Mouse (Mus musculus) R1 (cell line): ENCODE data around the gene Cbx7.
"Not testable (repeated sequence)": the region's sequence is repeated elsewhere in the genome, so short reads cannot be mapped to it uniquely, and the experiment has no call there.

Experiments used
- DNase-seq: peaks from one replicate; pipeline ENCODE4 v3.0.0-alpha.2; 2018; ENCODE audit warnings: low read depth, low spot score

Cbx7 gene

GRCm38 (mm10) chr15:79927637-79928122 lies 43.2 kb downstream of the Cbx7 start:
- DNase-seq, result peak; percentile 95

DNA sequence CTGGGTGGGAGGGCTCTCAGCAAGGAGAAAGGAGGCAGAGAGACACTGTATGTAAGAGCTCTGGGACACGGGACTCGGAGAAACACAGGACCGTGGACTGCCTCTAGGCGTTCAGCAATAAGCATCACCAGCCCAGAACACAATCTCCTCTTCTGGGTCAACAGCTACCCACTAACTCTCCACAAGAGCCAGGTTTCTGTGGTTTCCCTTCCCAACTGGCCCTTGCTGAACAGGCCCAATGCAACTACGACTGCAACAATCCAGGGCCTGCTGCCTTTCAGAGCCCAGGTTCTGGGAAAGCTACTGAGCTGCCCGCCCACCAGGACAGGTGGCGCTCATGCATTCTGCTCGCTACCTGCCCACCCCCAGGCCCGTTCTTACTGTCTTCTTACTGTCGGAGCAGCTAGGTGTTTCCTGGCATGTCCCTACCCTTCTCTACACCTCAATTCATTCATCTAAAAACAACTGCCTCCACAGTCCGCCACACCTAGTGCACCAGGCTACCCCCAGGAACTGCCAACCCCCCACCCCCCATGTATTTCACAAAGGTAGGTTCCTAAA lies 44.0 kb downstream of the Cbx7 start:
- peak; percentile 33 for DNase-seq

GRCm38 (mm10) chr15:79919787-79920186 lies 51.1 kb downstream of the Cbx7 start:
- no peak for DNase-seq

DNA sequence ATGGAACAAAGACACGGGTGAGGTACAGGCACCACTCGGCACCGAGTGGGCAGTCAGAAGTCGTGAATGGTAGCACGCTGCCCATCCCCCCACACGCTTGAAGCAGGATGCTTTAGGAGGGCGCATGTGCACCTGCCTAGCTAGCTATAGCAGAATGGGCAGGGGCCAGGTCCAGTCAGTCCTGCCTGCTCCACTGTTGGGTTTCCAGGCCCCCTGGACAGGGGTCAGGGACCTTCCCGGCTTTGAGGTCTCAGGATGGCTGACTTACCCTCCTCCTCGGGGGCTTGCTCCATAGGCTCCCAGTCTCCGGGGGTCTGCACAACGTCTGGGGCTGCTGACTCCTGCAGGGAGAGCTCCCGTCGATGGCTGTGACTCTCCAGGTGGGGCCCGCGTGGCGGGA lies 52.4 kb downstream of the Cbx7 start:
- DNase-seq, result no peak

GRCm38 (mm10) chr15:79917111-79917720 lies 53.7 kb downstream of the Cbx7 start:
- no peak for DNase-seq

GRCm38 (mm10) chr15:79916150-79916549 lies 54.8 kb downstream of the Cbx7 start:
- no peak for DNase-seq

GRCm38 (mm10) chr15:79914357-79914756 lies 56.6 kb downstream of the Cbx7 start:
- DNase-seq, result peak; percentile 62

DNA sequence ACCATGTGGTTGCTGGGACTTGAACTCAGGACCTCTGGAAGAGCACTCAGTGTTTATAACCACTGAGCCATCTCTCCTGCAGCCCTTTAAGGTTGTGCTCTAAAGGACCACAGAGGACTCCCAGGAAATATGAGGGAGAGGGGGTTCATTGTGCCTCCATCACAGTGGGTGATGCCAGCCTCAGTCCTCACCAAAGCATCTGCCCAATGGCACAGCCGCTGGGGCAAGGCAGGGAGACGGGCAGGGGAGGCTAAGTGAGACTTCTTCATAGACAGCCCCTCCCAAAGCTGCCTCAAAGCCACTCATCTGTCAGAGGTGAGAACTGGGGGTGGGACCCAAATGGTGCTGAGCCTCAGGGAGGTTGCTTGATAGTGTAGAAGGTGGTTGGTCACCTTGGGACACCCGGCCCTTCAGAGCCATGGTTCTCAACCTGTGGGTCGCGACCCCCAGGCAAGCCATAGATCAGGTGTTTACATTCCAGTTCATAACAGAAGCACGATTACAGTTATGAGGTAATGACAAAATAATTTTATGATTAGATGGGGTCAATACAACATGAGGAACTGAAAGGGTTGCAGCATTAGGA lies 57.1 kb downstream of the Cbx7 start:
- peak; percentile 65 for DNase-seq

DNA sequence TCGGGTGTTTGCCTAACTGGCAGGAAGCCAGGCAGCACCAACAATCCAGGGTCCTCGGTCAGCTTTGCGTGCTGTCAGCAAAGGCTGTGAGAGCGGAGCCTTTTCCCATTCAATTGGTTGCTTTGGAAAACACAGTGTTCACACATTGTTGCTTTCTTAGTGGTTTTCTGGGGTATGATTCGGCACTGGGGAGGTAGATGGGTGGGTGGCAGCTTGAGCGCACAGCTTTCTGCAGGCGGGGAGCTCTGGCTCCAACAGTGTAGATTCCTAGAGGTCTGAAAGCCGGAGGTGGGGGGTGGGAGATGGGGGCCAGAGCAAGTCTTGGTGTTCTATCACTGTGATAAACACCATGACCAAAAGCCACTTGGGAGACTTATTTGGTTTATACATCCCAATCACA lies 59.6 kb downstream of the Cbx7 start:
- DNase-seq, result no peak

DNA sequence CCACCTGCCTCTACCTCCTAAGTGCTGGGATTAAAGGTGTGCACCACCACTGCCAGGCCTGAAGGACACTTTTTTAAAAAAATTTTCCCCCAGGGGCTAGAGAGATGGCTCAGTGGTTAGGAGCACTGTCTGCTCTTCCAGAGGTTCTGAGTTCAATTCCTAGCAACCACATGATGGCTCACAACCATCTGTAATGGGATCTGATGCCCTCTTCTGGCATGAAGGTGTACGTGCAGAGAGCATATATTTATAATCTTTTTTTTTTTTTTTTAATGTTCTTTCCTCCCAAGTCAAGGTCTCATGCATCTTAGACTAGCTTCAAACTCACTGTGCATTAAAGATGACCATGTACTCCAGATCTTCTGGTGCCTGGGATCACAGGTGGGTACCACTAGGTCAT lies 60.1 kb downstream of the Cbx7 start:
- not testable (repeated sequence) for DNase-seq

GRCm38 (mm10) chr15:79909006-79909405 lies 61.9 kb downstream of the Cbx7 start:
- DNase-seq, result peak; percentile 65

DNA sequence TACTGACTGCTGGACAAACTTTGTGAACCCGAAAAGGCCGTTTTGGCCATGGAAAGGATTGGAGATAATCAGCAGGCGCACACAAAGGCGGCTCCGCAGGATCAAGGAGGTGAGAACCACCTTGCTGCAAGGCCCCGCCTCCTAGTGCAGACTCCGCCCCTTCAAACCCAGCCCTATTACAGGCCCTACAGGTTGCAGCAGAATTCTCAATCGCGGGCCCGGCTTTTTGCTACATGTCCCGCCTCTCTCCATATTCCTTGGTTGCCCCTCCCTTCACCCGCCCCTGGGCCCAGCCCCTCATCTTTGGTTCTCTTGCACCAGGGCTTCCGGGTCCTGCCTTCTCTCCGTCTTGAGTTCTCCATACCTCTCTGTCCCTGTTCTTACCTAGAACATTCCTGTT lies 64.1 kb downstream of the Cbx7 start:
- DNase-seq, result peak; percentile 98

DNA sequence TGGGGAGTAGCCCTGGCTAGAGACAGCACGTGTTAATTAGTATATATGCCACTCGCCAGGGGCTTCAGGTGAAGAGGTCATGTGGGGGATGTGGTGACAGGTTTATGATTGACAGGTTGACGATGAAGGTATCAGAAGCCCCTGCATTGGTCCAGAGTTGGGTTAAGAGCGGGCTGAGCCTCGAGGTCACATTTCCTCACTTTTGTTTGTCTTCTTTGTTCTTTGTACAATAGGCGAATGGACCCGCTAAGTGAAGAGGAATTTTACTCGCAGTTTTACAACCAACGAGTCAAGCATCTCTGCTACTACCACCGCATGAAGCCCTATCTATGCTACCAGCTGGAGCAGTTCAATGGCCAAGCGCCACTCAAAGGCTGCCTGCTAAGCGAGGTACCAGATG lies 65.7 kb downstream of the Cbx7 start:
- peak; percentile 96 for DNase-seq

- peak; percentile 93 for DNase-seq
Observed at GRCm38 (mm10) chr15:79904678-79905077, 66.2 kb downstream of the Cbx7 start.

DNA sequence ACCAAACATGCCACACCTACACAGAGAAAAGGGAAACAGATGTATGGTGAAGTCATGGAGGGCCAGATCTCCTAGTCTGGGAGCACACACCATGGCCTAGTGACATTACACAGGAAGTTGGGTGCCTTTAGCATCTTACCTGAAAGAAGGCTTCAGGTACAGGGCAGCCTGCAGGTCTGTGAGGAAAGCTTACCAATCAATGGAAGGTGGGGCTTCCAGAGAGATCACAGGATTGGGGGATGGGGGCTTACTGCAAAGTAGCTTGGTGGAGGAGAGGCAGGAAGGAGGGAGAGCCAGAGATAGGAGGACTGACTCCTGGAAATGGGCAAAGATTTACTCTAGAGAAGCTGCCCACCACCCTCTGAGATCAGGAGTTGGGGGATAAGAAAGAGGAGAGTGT lies 67.0 kb downstream of the Cbx7 start:
- peak; percentile 71 for DNase-seq

DNA sequence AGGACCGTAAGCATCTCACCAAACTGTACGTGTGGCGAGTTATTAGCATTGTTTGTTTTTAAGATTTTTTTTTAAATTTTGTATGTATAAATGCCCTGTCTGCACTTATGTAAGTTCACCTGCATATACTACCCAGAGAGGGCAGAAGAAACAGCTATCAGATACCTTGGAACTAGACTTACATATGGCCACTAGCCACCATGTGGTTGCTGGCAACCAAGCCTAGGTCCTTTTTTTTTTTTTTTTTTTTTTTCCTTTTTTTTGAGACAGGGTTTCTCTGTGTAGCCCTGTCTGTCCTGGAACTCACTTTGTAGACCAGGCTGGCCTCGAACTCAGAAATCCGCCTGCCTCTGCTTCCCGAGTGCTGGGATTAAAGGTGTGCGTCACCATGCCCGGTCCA lies 67.8 kb downstream of the Cbx7 start:
- not testable (repeated sequence) for DNase-seq

DNA sequence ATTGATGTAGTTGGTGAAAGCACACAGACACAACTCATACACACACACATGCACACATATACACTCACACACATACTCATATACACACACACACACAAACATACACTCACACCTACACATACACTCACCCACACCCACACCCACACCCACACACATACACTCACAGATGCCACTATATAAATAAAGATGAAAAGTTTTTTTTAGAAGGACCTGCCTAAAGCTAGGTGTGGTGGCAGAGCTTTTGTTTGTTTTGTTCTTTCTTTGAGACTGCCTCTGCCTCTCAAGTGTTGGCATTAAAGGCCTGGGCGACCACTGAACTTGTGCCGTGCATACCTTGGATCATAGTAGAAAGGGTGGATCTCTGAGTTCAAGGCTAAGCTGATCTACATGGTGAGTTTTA lies 69.5 kb downstream of the Cbx7 start:
- no peak for DNase-seq

DNA sequence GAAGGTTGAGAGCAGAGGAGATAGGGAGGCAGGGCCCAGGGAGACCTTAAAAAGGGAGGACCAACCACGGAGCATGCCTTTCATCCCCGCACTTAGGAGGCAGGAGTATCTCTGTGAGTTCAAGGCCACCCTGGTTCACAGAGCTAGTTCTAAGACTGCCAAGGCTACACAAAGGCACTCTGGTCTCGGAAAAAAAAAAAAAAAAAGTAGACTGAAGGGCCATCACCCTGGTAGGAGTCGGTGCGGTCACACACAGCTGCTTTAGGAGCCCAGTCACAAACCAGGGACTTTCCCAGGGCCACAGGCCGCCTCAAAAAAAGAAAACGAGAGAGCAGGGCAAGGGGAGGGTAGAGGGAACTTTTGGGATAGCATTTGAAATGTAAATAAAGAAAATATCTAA lies 70.2 kb downstream of the Cbx7 start:
- no peak for DNase-seq

DNA sequence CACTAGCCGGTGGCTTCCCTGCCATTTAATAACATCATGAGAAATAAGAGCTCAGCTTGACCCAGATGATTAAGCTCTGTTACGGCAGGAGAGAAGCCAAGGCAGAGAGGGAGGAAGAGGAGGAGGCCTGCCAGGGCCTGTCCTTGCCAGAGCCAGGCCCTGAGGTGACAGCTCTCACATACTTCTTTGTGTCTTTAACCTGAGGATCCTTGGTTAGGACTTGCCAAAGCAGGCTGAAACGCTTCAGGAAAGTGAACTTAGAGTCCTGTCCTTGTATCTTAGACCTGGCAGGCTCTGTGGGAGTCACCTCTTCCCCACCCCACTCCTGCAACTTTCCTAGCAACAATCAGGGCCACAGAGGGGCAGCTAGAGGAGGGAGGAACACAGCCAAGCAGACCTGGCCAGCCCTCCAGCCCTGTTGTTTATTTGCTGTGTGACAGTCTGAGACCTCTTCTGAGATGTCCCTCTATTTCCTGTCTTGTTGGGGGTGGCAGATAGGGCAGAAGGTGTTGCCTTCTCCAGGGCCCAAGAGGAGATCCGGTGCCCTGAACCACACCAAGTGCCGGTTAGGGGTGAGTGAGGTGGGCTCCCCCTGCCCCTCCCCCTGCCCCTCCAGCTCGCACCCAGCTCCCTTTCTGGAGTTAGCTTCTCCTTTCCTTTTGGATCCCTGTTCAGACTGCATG lies 71.0 kb downstream of the Cbx7 start:
- DNase-seq, result no peak

DNA sequence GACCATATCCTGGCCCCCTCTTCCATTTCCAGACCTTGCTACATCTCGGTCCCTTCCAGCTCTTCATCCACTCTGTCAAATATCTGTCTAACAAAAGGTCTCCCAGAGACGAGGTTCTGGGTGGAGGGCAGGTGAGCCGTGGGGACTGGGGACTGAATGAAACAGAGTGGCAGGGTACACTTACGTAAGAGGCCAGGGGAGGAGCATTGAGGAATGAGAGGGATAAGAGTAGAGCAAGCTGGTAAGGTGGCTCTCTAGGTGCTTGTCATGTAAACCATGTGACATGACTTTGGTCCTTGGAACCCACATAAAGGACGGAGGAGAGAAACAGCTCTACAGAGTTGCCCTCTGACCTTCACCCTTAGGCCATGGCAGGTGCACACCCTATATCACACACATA lies 71.9 kb downstream of the Cbx7 start:
- DNase-seq, result no peak

DNA sequence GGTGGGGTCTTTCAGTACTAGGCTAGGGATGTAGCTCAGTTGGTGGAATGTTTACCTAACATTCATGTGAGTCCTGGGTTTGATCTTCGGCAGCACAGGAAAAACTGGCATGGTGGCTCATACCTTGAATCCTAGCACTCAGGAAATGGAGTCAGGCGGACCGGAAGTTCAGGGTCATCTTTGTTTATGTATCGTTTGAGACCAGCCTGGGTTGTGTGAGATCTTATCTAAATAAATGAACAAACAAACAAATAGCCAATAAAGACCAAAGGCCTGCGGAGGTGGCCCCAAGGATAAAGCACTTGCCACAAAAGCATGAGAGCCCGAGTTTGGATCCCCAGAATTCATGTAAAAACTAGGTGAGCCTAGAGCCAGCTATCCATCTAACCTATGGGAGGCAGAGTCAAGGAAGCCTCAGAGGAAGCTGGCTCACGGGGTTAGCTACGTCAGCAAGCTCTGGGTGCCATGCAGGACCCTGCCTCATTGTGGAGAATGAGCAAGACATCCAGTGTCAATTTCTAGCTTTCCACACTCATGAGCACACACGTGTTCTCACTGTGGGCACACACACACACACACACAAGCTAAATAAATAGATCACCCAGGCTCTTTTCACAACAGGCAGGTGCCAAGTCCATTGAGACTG lies 74.7 kb downstream of the Cbx7 start:
- no peak for DNase-seq
